Mouse (Mus musculus) neural tube, embryonic 12.5 days (tissue): ENCODE results near the gene Steap3. TPM values are rescaled to one million over a fixed set of nuclear protein-coding genes. Genes with fewer than 3 reads are reported as not detected.

Experiments used
- ATAC-seq: fragments of 200-750 bp; cut with Nextera tagmentation; 2 replicates; pipeline ENCODE4 v1.8.0; 2017; ENCODE audit warnings: low read depth, mild to moderate bottlenecking, moderate TSS enrichment, moderate library complexity; ENCODE audit not compliant: low FRiP score
- H3K27ac ChIP-seq: fragments of 300-500 bp; sonication (generic); 2 replicates; pipeline ENCODE4 v1.5.1; 2016
- H3K27me3 ChIP-seq: fragments of 300-500 bp; sonication (generic); replicated peaks from 2 replicates; pipeline ENCODE4 v1.6.1; 2016; ENCODE audit warnings: mild to moderate bottlenecking
- H3K36me3 ChIP-seq: fragments of 300-500 bp; sonication (generic); 2 replicates; pipeline ENCODE4 v1.6.1; 2016; ENCODE audit warnings: mild to moderate bottlenecking
- H3K4me1 ChIP-seq: fragments of 300-500 bp; sonication (generic); 2 replicates; pipeline ENCODE4 v1.6.1; 2016
- H3K4me2 ChIP-seq: fragments of 300-500 bp; sonication (generic); replicated peaks from 2 replicates; pipeline ENCODE4 v1.6.1; 2016; ENCODE audit warnings: mild to moderate bottlenecking
- H3K4me3 ChIP-seq: fragments of 300-500 bp; sonication (generic); 2 replicates; pipeline ENCODE4 v1.5.1; 2016
- H3K9ac ChIP-seq: fragments of 300-500 bp; sonication (generic); 2 replicates; pipeline ENCODE4 v1.6.1; 2016; ENCODE audit warnings: mild to moderate bottlenecking
- H3K9me3 ChIP-seq: fragments of 300-500 bp; sonication (generic); 2 replicates; pipeline ENCODE4 v1.6.1; 2016; ENCODE audit warnings: mild to moderate bottlenecking
- WGBS: fragments of 180-500 bp; shearing (Covaris S2); methylation state at CpG from one replicate; pipeline ENCODE4 v1.1.7; 2016; 5-methylcytosine and 5-hydroxymethylcytosine counted together
- polyA plus RNA-seq: library from polyadenylated mRNA; unstranded; fragments of >200 nt; fragmentation: Nextera tagmentation; extraction: Ambion mirVana; gene quantifications from 2 replicates; pipeline ENCODE4 v1.2.1, GENCODE M21; 2016

The Steap3 gene
- polyA plus RNA-seq, 1 experiment from 2014 or later: 1.4 TPM

- Histone ChIP-seq H3K4me3 (no peak overlapping the region), H3K4me2 (no peak overlapping the region), H3K9me3 (no peaks in the 10 kb centered on the region), H3K4me1 (peaks cover 11% of the 10 kb centered on the region), H3K9ac (no peak overlapping the region), H3K36me3 (no peaks in the 10 kb centered on the region), H3K27ac (no peak overlapping the region), H3K27me3 (peaks cover 13% of the 10 kb centered on the region)
- ATAC-seq: no peak
- WGBS: 95% methylated on average over 3 of the region's 3 CpGs
These were observed 4.9 kb downstream of the Steap3 start for GRCm38 (mm10) chr1:120267631-120268030.

- no peaks in the 10 kb centered on the region for H3K36me3 ChIP-seq
- H3K9ac ChIP-seq: no peak overlapping the region
- H3K27me3 ChIP-seq: peaks cover 13% of the 10 kb centered on the region
- 60% methylated on average over 4 of the region's 4 CpGs for WGBS
- no peaks in the 10 kb centered on the region for H3K9me3 ChIP-seq
- no peak overlapping the region for H3K4me2 ChIP-seq
- H3K27ac ChIP-seq: no peak overlapping the region
- peaks cover 11% of the 10 kb centered on the region for H3K4me1 ChIP-seq
- no peak overlapping the region for H3K4me3 ChIP-seq
- ATAC-seq: no peak
These were observed 6.0 kb downstream of the Steap3 start for GRCm38 (mm10) chr1:120266460-120266859.

- Histone ChIP-seq H3K9ac (peak overlapping the region; percentile 51), H3K27ac (no peak overlapping the region), H3K4me3 (peak overlapping the region; percentile 45), H3K9me3 (no peaks in the 10 kb centered on the region), H3K36me3 (no peaks in the 10 kb centered on the region), H3K27me3 (peaks cover 13% of the 10 kb centered on the region), H3K4me1 (peaks cover 11% of the 10 kb centered on the region), H3K4me2 (peak overlapping the region; percentile 97)
- peak; percentile 82 for ATAC-seq
- 1% methylated on average over 40 of the region's 40 CpGs for WGBS
These were observed 7.4 kb downstream of the Steap3 start for GRCm38 (mm10) chr1:120264861-120265686.

GRCm38 (mm10) chr1:120263226-120263625 is 9.3 kb downstream of the Steap3 start:
- ATAC-seq: no peak
- H3K4me3 ChIP-seq: no peak overlapping the region
- WGBS: 86% methylated on average over 4 of the region's 4 CpGs

GRCm38 (mm10) chr1:120261166-120261565 is 11.3 kb downstream of the Steap3 start:
- Histone ChIP-seq H3K4me2 (no peak overlapping the region), H3K27me3 (peaks cover 13% of the 10 kb centered on the region), H3K9me3 (no peaks in the 10 kb centered on the region), H3K9ac (no peak overlapping the region), H3K27ac (no peak overlapping the region), H3K4me1 (peaks cover 16% of the 10 kb centered on the region), H3K36me3 (no peaks in the 10 kb centered on the region), H3K4me3 (no peak overlapping the region)
- no peak for ATAC-seq
- 90% methylated on average over 5 of the region's 5 CpGs for WGBS

More at GRCm38 (mm10) chr1:120263226-120263625, 9.3 kb downstream of the Steap3 start:
- no peaks in the 10 kb centered on the region for H3K36me3 ChIP-seq
- H3K4me1 ChIP-seq: peaks cover 16% of the 10 kb centered on the region
- no peak overlapping the region for H3K4me2 ChIP-seq
- peaks cover 13% of the 10 kb centered on the region for H3K27me3 ChIP-seq
- no peak overlapping the region for H3K9ac ChIP-seq
- no peaks in the 10 kb centered on the region for H3K9me3 ChIP-seq
- no peak overlapping the region for H3K27ac ChIP-seq

- Histone ChIP-seq H3K27ac (no peak overlapping the region), H3K4me1 (peaks cover 5% of the 10 kb centered on the region; the same call in 1 of the 2 replicates), H3K9ac (no peak overlapping the region), H3K9me3 (no peaks in the 10 kb centered on the region), H3K4me2 (no peak overlapping the region), H3K36me3 (no peaks in the 10 kb centered on the region), H3K27me3 (peaks cover 6% of the 10 kb centered on the region), H3K4me3 (no peak overlapping the region)
- WGBS: 80% methylated on average over 7 of the region's 7 CpGs
- ATAC-seq: no peak
These were observed 13.3 kb downstream of the Steap3 start for GRCm38 (mm10) chr1:120259249-120259648.

- Histone ChIP-seq H3K36me3 (no peaks in the 10 kb centered on the region), H3K27ac (no peak overlapping the region), H3K27me3 (0 out of 2 replicates have a peak, but pooled peaks cover under 1% of the 10 kb centered on the region), H3K4me3 (no peak overlapping the region), H3K4me1 (peaks cover 5% of the 10 kb centered on the region; the same call in 1 of the 2 replicates), H3K4me2 (no peak overlapping the region; the same call in 1 of the 2 replicates), H3K9ac (no peak overlapping the region), H3K9me3 (no peaks in the 10 kb centered on the region)
- no peak for ATAC-seq
- WGBS: 45% methylated on average over 9 of the region's 9 CpGs
These were observed 13.8 kb downstream of the Steap3 start for GRCm38 (mm10) chr1:120258744-120259143.

- 0 out of 2 replicates have a peak, but pooled peaks have one; percentile 29 for ATAC-seq
- Histone ChIP-seq H3K4me1 (peaks cover 5% of the 10 kb centered on the region; the same call in 1 of the 2 replicates), H3K4me2 (no peak overlapping the region), H3K9ac (no peak overlapping the region), H3K4me3 (no peak overlapping the region), H3K27ac (no peak overlapping the region), H3K27me3 (no peaks in the 10 kb centered on the region), H3K9me3 (no peaks in the 10 kb centered on the region), H3K36me3 (no peaks in the 10 kb centered on the region)
- WGBS: 68% methylated on average over 8 of the region's 8 CpGs
These were observed 14.3 kb downstream of the Steap3 start for GRCm38 (mm10) chr1:120258245-120258644.

GRCm38 (mm10) chr1:120253751-120254150 is 18.8 kb downstream of the Steap3 start:
- no peak overlapping the region for H3K4me3 ChIP-seq
- H3K4me1 ChIP-seq: peaks cover 4% of the 10 kb centered on the region; the same call in 1 of the 2 replicates
- 89% methylated on average over 6 of the region's 6 CpGs for WGBS
- no peaks in the 10 kb centered on the region for H3K27me3 ChIP-seq
- H3K9me3 ChIP-seq: no peaks in the 10 kb centered on the region
- no peaks in the 10 kb centered on the region for H3K36me3 ChIP-seq
- H3K4me2 ChIP-seq: no peak overlapping the region
- H3K9ac ChIP-seq: no peak overlapping the region
- ATAC-seq: no peak
- no peak overlapping the region for H3K27ac ChIP-seq

- no peak overlapping the region for H3K4me2 ChIP-seq
- no peak overlapping the region for H3K27ac ChIP-seq
- H3K4me3 ChIP-seq: no peak overlapping the region
- H3K27me3 ChIP-seq: no peaks in the 10 kb centered on the region
- H3K4me1 ChIP-seq: no peaks in the 10 kb centered on the region
- no peak for ATAC-seq
- WGBS: 91% methylated on average over 7 of the region's 7 CpGs
- no peaks in the 10 kb centered on the region for H3K36me3 ChIP-seq
- no peak overlapping the region for H3K9ac ChIP-seq
- no peaks in the 10 kb centered on the region for H3K9me3 ChIP-seq
These were observed 19.9 kb downstream of the Steap3 start for GRCm38 (mm10) chr1:120252519-120253160.

GRCm38 (mm10) chr1:120251193-120251592 is 21.3 kb downstream of the Steap3 start:
- no peaks in the 10 kb centered on the region for H3K9me3 ChIP-seq
- WGBS: 100% methylated on average over 1 of the region's 1 CpGs
- ATAC-seq: no peak

GRCm38 (mm10) chr1:120250586-120250985 is 21.9 kb downstream of the Steap3 start:
- ATAC-seq: no peak
- 81% methylated on average over 3 of the region's 3 CpGs for WGBS

More at GRCm38 (mm10) chr1:120251193-120251592, 21.3 kb downstream of the Steap3 start:
- no peak overlapping the region for H3K4me3 ChIP-seq
- H3K27me3 ChIP-seq: no peaks in the 10 kb centered on the region
- H3K36me3 ChIP-seq: no peaks in the 10 kb centered on the region
- no peak overlapping the region for H3K27ac ChIP-seq
- no peak overlapping the region for H3K4me2 ChIP-seq
- H3K4me1 ChIP-seq: no peaks in the 10 kb centered on the region
- H3K9ac ChIP-seq: no peak overlapping the region

More at GRCm38 (mm10) chr1:120250586-120250985, 21.9 kb downstream of the Steap3 start:
- Histone ChIP-seq H3K27ac (no peak overlapping the region), H3K9me3 (no peaks in the 10 kb centered on the region), H3K4me3 (no peak overlapping the region), H3K27me3 (no peaks in the 10 kb centered on the region), H3K4me2 (no peak overlapping the region), H3K4me1 (no peaks in the 10 kb centered on the region), H3K36me3 (no peaks in the 10 kb centered on the region), H3K9ac (no peak overlapping the region)
